Mouse (Mus musculus): Measurements from ENCODE around the gene Slc2a3. TPM values are rescaled to one million over a fixed set of nuclear protein-coding genes. Genes with fewer than 3 reads are reported as not detected.
"Not testable (repeated sequence)": the region's sequence is repeated elsewhere in the genome, so short reads cannot be mapped to it uniquely, and the experiment has no call there.

The Slc2a3 gene
- polyA plus RNA-seq, 1 experiment from 2014 or later, result 12.8 TPM

- H3K4me2 ChIP-seq (replicated peaks; ENCODE audit: low read depth, low read length), result no peak overlapping the region
- H3K27me3 ChIP-seq (ENCODE audit: control insufficient read depth, insufficient read depth, low read length), result no peaks in the 10 kb centered on the region
- no peak overlapping the region for H3K27ac ChIP-seq (ENCODE audit: low read length)
- no peak overlapping the region for H3K4me3 ChIP-seq (ENCODE audit: low read depth, low read length)
- ATAC-seq (ENCODE audit: insufficient number of reproducible peaks, insufficient read depth, low FRiP score, low read depth), result no peak
- H3K36me3 ChIP-seq (ENCODE audit: control insufficient read depth, insufficient read depth, low read length), result no peaks in the 10 kb centered on the region
- WGBS, result 84% methylated on average over 11 of the region's 11 CpGs
- H3K9ac ChIP-seq (replicated peaks; ENCODE audit: low read depth, low read length), result no peak overlapping the region
- no peaks in the 10 kb centered on the region for H3K4me1 ChIP-seq (ENCODE audit: control insufficient read depth, insufficient read depth, low read length)
- no peaks in the 10 kb centered on the region for H3K9me3 ChIP-seq (ENCODE audit: control insufficient read depth, low read depth, low read length)
These were observed 30.6 kb downstream of the Slc2a3 start for GRCm38 (mm10) chr6:122770760-122771315.

GRCm38 (mm10) chr6:122769771-122770759, 31.4 kb downstream of the Slc2a3 start:
- Histone ChIP-seq H3K4me3 (ENCODE audit: low read depth, low read length) (no peak overlapping the region), H3K36me3 (ENCODE audit: control insufficient read depth, insufficient read depth, low read length) (no peaks in the 10 kb centered on the region), H3K27ac (ENCODE audit: low read length) (no peak overlapping the region), H3K4me1 (ENCODE audit: control insufficient read depth, insufficient read depth, low read length) (peaks cover 2% of the 10 kb centered on the region; the same call in 1 of the 2 replicates), H3K9ac (replicated peaks; ENCODE audit: low read depth, low read length) (no peak overlapping the region), H3K27me3 (ENCODE audit: control insufficient read depth, insufficient read depth, low read length) (no peaks in the 10 kb centered on the region), H3K9me3 (ENCODE audit: control insufficient read depth, low read depth, low read length) (no peaks in the 10 kb centered on the region), H3K4me2 (replicated peaks; ENCODE audit: low read depth, low read length) (no peak overlapping the region)
- ATAC-seq (ENCODE audit: insufficient number of reproducible peaks, insufficient read depth, low FRiP score, low read depth), result no peak
- 65% methylated on average over 10 of the region's 10 CpGs for WGBS

- no peaks in the 10 kb centered on the region for H3K27me3 ChIP-seq (ENCODE audit: control insufficient read depth, insufficient read depth, low read length)
- WGBS, result 80% methylated on average over 5 of the region's 5 CpGs
- no peak overlapping the region for H3K9ac ChIP-seq (replicated peaks; ENCODE audit: low read depth, low read length)
- ATAC-seq (ENCODE audit: insufficient number of reproducible peaks, insufficient read depth, low FRiP score, low read depth), result no peak
- no peak overlapping the region for H3K4me2 ChIP-seq (replicated peaks; ENCODE audit: low read depth, low read length)
- no peak overlapping the region for H3K4me3 ChIP-seq (ENCODE audit: low read depth, low read length)
- peaks cover 11% of the 10 kb centered on the region; the same call in 1 of the 2 replicates for H3K4me1 ChIP-seq (ENCODE audit: control insufficient read depth, insufficient read depth, low read length)
- no peaks in the 10 kb centered on the region for H3K36me3 ChIP-seq (ENCODE audit: control insufficient read depth, insufficient read depth, low read length)
- no peak overlapping the region for H3K27ac ChIP-seq (ENCODE audit: low read length)
- no peaks in the 10 kb centered on the region for H3K9me3 ChIP-seq (ENCODE audit: control insufficient read depth, low read depth, low read length)
These were observed 33.2 kb downstream of the Slc2a3 start for GRCm38 (mm10) chr6:122768256-122768655.

- H3K36me3 ChIP-seq (ENCODE audit: control insufficient read depth, insufficient read depth, low read length); H3K4me3 ChIP-seq (ENCODE audit: low read depth, low read length); H3K27me3 ChIP-seq (ENCODE audit: control insufficient read depth, insufficient read depth, low read length); H3K9ac ChIP-seq (replicated peaks; ENCODE audit: low read depth, low read length); H3K27ac ChIP-seq (ENCODE audit: low read length); H3K4me2 ChIP-seq (replicated peaks; ENCODE audit: low read depth, low read length); H3K9me3 ChIP-seq (ENCODE audit: control insufficient read depth, low read depth, low read length); ATAC-seq (ENCODE audit: insufficient number of reproducible peaks, insufficient read depth, low FRiP score, low read depth): not testable (repeated sequence)
- H3K4me1 ChIP-seq (ENCODE audit: control insufficient read depth, insufficient read depth, low read length), result peaks cover 11% of the 10 kb centered on the region; the same call in 1 of the 2 replicates
- WGBS, result 51% methylated on average over 3 of the region's 3 CpGs
These were observed 34.4 kb downstream of the Slc2a3 start for GRCm38 (mm10) chr6:122767012-122767411.

GRCm38 (mm10) chr6:122766145-122766968, 35.1 kb downstream of the Slc2a3 start:
- Histone ChIP-seq H3K27me3 (ENCODE audit: control insufficient read depth, insufficient read depth, low read length) (no peaks in the 10 kb centered on the region), H3K9me3 (ENCODE audit: control insufficient read depth, low read depth, low read length) (no peaks in the 10 kb centered on the region), H3K9ac (replicated peaks; ENCODE audit: low read depth, low read length) (no peak overlapping the region), H3K4me3 (ENCODE audit: low read depth, low read length) (no peak overlapping the region), H3K36me3 (ENCODE audit: control insufficient read depth, insufficient read depth, low read length) (no peaks in the 10 kb centered on the region), H3K27ac (ENCODE audit: low read length) (no peak overlapping the region), H3K4me2 (replicated peaks; ENCODE audit: low read depth, low read length) (no peak overlapping the region), H3K4me1 (ENCODE audit: control insufficient read depth, insufficient read depth, low read length) (peaks cover 11% of the 10 kb centered on the region; the same call in 1 of the 2 replicates)
- WGBS, result 22% methylated on average over 5 of the region's 5 CpGs
- ATAC-seq (ENCODE audit: insufficient number of reproducible peaks, insufficient read depth, low FRiP score, low read depth), result no peak

GRCm38 (mm10) chr6:122765298-122765956, 36.0 kb downstream of the Slc2a3 start:
- Histone ChIP-seq H3K36me3 (ENCODE audit: control insufficient read depth, insufficient read depth, low read length) (no peaks in the 10 kb centered on the region), H3K27ac (ENCODE audit: low read length) (no peak overlapping the region), H3K4me1 (ENCODE audit: control insufficient read depth, insufficient read depth, low read length) (peaks cover 11% of the 10 kb centered on the region; the same call in 1 of the 2 replicates), H3K4me2 (replicated peaks; ENCODE audit: low read depth, low read length) (peak overlapping the region; percentile 98), H3K9me3 (ENCODE audit: control insufficient read depth, low read depth, low read length) (no peaks in the 10 kb centered on the region), H3K27me3 (ENCODE audit: control insufficient read depth, insufficient read depth, low read length) (no peaks in the 10 kb centered on the region), H3K9ac (replicated peaks; ENCODE audit: low read depth, low read length) (no peak overlapping the region), H3K4me3 (ENCODE audit: low read depth, low read length) (peak overlapping the region; percentile 38)
- WGBS, result 9% methylated on average over 9 of the region's 9 CpGs
- no peak for ATAC-seq (ENCODE audit: insufficient number of reproducible peaks, insufficient read depth, low FRiP score, low read depth)

- no peaks in the 10 kb centered on the region for H3K36me3 ChIP-seq (ENCODE audit: control insufficient read depth, insufficient read depth, low read length)
- H3K27ac ChIP-seq (ENCODE audit: low read length), result no peak overlapping the region
- no peaks in the 10 kb centered on the region for H3K27me3 ChIP-seq (ENCODE audit: control insufficient read depth, insufficient read depth, low read length)
- no peaks in the 10 kb centered on the region for H3K9me3 ChIP-seq (ENCODE audit: control insufficient read depth, low read depth, low read length)
- under 1% methylated on average over 56 of the region's 56 CpGs for WGBS
- H3K4me2 ChIP-seq (replicated peaks; ENCODE audit: low read depth, low read length), result peak overlapping the region; percentile 98
- peak; percentile 71; the same call in 1 of the 2 replicates for ATAC-seq (ENCODE audit: insufficient number of reproducible peaks, insufficient read depth, low FRiP score, low read depth)
- H3K4me1 ChIP-seq (ENCODE audit: control insufficient read depth, insufficient read depth, low read length), result peaks cover 11% of the 10 kb centered on the region; the same call in 1 of the 2 replicates
- H3K4me3 ChIP-seq (ENCODE audit: low read depth, low read length), result peak overlapping the region; percentile 38
- H3K9ac ChIP-seq (replicated peaks; ENCODE audit: low read depth, low read length), result peak overlapping the region; percentile 21
These were observed 36.8 kb downstream of the Slc2a3 start for GRCm38 (mm10) chr6:122764446-122765297.

All from stomach, embryonic 14.5 days (tissue).